Mouse (Mus musculus): ENCODE data around the gene Prr3.
"Not testable (repeated sequence)": the region's sequence is repeated elsewhere in the genome, so short reads cannot be mapped to it uniquely, and the experiment has no call there.

Prr3 gene

GRCm38 (mm10) chr17:35937700-35938348 is 42.2 kb downstream of the Prr3 start:
- DNase-seq (ENCODE audit: low spot score in 2 of 2), result no peak

- not testable (repeated sequence) for DNase-seq (ENCODE audit: low spot score in 2 of 2)
Measured at GRCm38 (mm10) chr17:35935763-35936162, 44.3 kb downstream of the Prr3 start.

- no peak for DNase-seq (ENCODE audit: low spot score in 2 of 2)
Measured at GRCm38 (mm10) chr17:35932608-35933007, 47.4 kb downstream of the Prr3 start.

GRCm38 (mm10) chr17:35930627-35931026 is 49.4 kb downstream of the Prr3 start:
- no peak for DNase-seq (ENCODE audit: low spot score in 2 of 2)

GRCm38 (mm10) chr17:35929534-35929933 is 50.5 kb downstream of the Prr3 start:
- DNase-seq (ENCODE audit: low spot score in 2 of 2), result no peak

- no peak for DNase-seq (ENCODE audit: low spot score in 2 of 2)
Measured at GRCm38 (mm10) chr17:35927471-35927870, 52.6 kb downstream of the Prr3 start.

- DNase-seq (ENCODE audit: low spot score in 2 of 2), result no peak
Measured at GRCm38 (mm10) chr17:35923281-35923680, 56.8 kb downstream of the Prr3 start.

- DNase-seq (ENCODE audit: low spot score in 2 of 2), result no peak
Measured at GRCm38 (mm10) chr17:35922566-35922965, 57.5 kb downstream of the Prr3 start.
